Mouse (Mus musculus): ENCODE data around the gene Man1a.

DNA sequence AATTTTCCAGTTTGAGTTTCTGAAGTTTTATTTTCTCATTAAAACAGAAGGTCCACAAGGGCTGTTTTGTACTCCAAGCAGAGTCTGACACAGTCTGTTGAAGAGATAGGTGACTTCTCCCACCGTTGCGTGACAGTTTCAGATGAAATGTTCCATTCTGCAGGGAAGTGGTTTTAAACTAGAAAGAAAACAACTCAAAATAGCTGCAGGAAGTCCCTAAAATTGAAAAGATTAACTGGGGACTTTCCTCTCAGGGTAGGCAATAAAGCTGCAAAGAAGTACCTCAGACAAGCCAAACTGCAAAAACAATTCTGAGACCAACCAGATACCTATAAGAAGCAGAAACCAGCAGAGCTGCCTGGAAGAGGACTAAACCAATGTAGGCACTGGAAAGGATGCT is 70.6 kb downstream of the Man1a start:
- TF ChIP-seq POLR2A (IDR thresholded peaks at IDR 0.05; ENCODE audit: borderline replicate concordance, extremely low read depth, insufficient read depth, insufficient read length, poor library complexity, severe bottlenecking) (no peak), CTCF (IDR thresholded peaks at IDR 0.05; ENCODE audit: borderline replicate concordance, extremely low read depth, insufficient read depth, insufficient read length) (no peak)

All from brain, embryonic 14.5 days (tissue).